Mouse (Mus musculus) small intestine, adult 2 months (tissue): ENCODE results near the gene Tssc4. TPM values are rescaled to one million over a fixed set of nuclear protein-coding genes. Genes with fewer than 3 reads are reported as not detected.

Experiments
- H3K27ac ChIP-seq: fragments of 200-500 bp; 2 replicates; pipeline ENCODE4 v1.5.1; 2012; ENCODE audit warnings: low read depth, low read length, control low read depth, inconsistent platforms; ENCODE audit not compliant: insufficient read depth
- H3K27me3 ChIP-seq: fragments of 200-500 bp; 2 replicates; pipeline ENCODE4 v1.6.1; 2012; ENCODE audit warnings: mild to moderate bottlenecking, moderate library complexity, low read length, inconsistent platforms; ENCODE audit not compliant: control insufficient read depth, insufficient read depth
- H3K36me3 ChIP-seq: fragments of 200-500 bp; 2 replicates; pipeline ENCODE4 v1.6.1; 2012; ENCODE audit warnings: mild to moderate bottlenecking, low read length, control low read depth, inconsistent platforms; ENCODE audit not compliant: control insufficient read depth, insufficient read depth
- H3K4me1 ChIP-seq: fragments of 200-500 bp; 2 replicates; pipeline ENCODE4 v1.6.1; 2012; ENCODE audit warnings: low read length, inconsistent platforms, mixed read lengths; ENCODE audit not compliant: control insufficient read depth, insufficient read depth, insufficient read length
- H3K4me3 ChIP-seq: fragments of 200-500 bp; 2 replicates; pipeline ENCODE4 v1.5.1; 2012; ENCODE audit warnings: low read depth, mild to moderate bottlenecking, control low read depth, inconsistent platforms, low read length, moderate library complexity
- CTCF ChIP-seq: fragments of 200-500 bp; IDR thresholded peaks from 2 replicates; pipeline ENCODE4 v1.5.1; 2012; ENCODE audit warnings: low read depth, mild to moderate bottlenecking, control low read depth, inconsistent platforms, low read length, moderate library complexity, mixed read lengths; ENCODE audit not compliant: insufficient replicate concordance, insufficient read length; ENCODE audit errors: extremely low read depth
- POLR2A ChIP-seq: fragments of 200-500 bp; IDR thresholded peaks from 2 replicates; pipeline ENCODE4 v1.6.1; 2012; ENCODE audit warnings: low read depth, mild to moderate bottlenecking, control low read depth, inconsistent platforms, low read length, moderate library complexity
- WGBS: fragments of 180-500 bp; shearing (Covaris S2); methylation state at CpG from one replicate; pipeline ENCODE4 v1.1.7; 2018; 5-methylcytosine and 5-hydroxymethylcytosine counted together
- polyA plus RNA-seq: library from polyadenylated mRNA; depleted of rRNA; stranded (reverse); fragments of >200 nt; gene quantifications from 2 replicates; pipeline ENCODE4 v1.2.3, GENCODE M21; 2012; rRNA removed

Tssc4 gene
- polyA plus RNA-seq, 1 experiment: 60.0 TPM

- peaks cover 13% of the 10 kb centered on the region; the same call in 1 of the 2 replicates for H3K4me1 ChIP-seq
- H3K4me3 ChIP-seq: no peak overlapping the region
- H3K36me3 ChIP-seq: no peaks in the 10 kb centered on the region
- no peak overlapping the region for H3K27ac ChIP-seq
- 18% methylated on average over 1 of the region's 1 CpGs for whole genome bisulfite sequencing
- 0 out of 2 replicates have a peak, but pooled peaks cover 4% of the 10 kb centered on the region for H3K27me3 ChIP-seq
- TF ChIP-seq POLR2A (no peak), CTCF (peak; percentile 43; the same call in 1 of the 2 replicates)
These were observed 41.8 kb downstream of the Tssc4 start for GRCm38 (mm10) chr7:143110803-143111202.

- TF ChIP-seq CTCF: no peak
- no peak for TF ChIP-seq POLR2A
- no peak overlapping the region for H3K27ac ChIP-seq
- H3K4me3 ChIP-seq: no peak overlapping the region
- 0 out of 2 replicates have a peak, but pooled peaks cover 4% of the 10 kb centered on the region for H3K27me3 ChIP-seq
- no peaks in the 10 kb centered on the region for H3K36me3 ChIP-seq
- peaks cover 6% of the 10 kb centered on the region; the same call in 1 of the 2 replicates for H3K4me1 ChIP-seq
- 24% methylated on average over 4 of the region's 4 CpGs for WGBS
These were observed 42.7 kb downstream of the Tssc4 start for GRCm38 (mm10) chr7:143111719-143112118.

GRCm38 (mm10) chr7:143112395-143112794, 43.3 kb downstream of the Tssc4 start:
- TF ChIP-seq POLR2A (no peak), CTCF (no peak)
- H3K4me1 ChIP-seq: peaks cover 5% of the 10 kb centered on the region; the same call in 1 of the 2 replicates
- no peaks in the 10 kb centered on the region for H3K27me3 ChIP-seq
- H3K36me3 ChIP-seq: no peaks in the 10 kb centered on the region
- 13% methylated on average over 1 of the region's 1 CpGs for WGBS
- no peak overlapping the region for H3K4me3 ChIP-seq
- H3K27ac ChIP-seq: no peak overlapping the region

GRCm38 (mm10) chr7:143114773-143115172, 45.7 kb downstream of the Tssc4 start:
- H3K4me1 ChIP-seq: peaks cover 8% of the 10 kb centered on the region; the same call in 1 of the 2 replicates
- H3K27me3 ChIP-seq: no peaks in the 10 kb centered on the region
- H3K36me3 ChIP-seq: no peaks in the 10 kb centered on the region
- TF ChIP-seq CTCF (no peak), POLR2A (no peak)
- no peak overlapping the region for H3K4me3 ChIP-seq
- no peak overlapping the region for H3K27ac ChIP-seq

- Histone ChIP-seq H3K27me3 (no peaks in the 10 kb centered on the region), H3K27ac (no peak overlapping the region), H3K4me3 (no peak overlapping the region), H3K4me1 (peaks cover 21% of the 10 kb centered on the region; the same call in 1 of the 2 replicates), H3K36me3 (no peaks in the 10 kb centered on the region)
- WGBS: 36% methylated on average over 5 of the region's 5 CpGs
- TF ChIP-seq POLR2A: no peak
- no peak for TF ChIP-seq CTCF
These were observed 47.5 kb downstream of the Tssc4 start for GRCm38 (mm10) chr7:143116521-143116920.

- no peak for TF ChIP-seq POLR2A
- TF ChIP-seq CTCF: no peak
- no peak overlapping the region for H3K4me3 ChIP-seq
- WGBS: 20% methylated on average over 1 of the region's 1 CpGs
- peak overlapping the region; percentile 86 for H3K27ac ChIP-seq
- H3K27me3 ChIP-seq: no peaks in the 10 kb centered on the region
- H3K4me1 ChIP-seq: peaks cover 40% of the 10 kb centered on the region
- no peaks in the 10 kb centered on the region for H3K36me3 ChIP-seq
These were observed 50.4 kb downstream of the Tssc4 start for GRCm38 (mm10) chr7:143119407-143119806.

GRCm38 (mm10) chr7:143119826-143120225, 50.8 kb downstream of the Tssc4 start:
- peaks cover 40% of the 10 kb centered on the region for H3K4me1 ChIP-seq
- TF ChIP-seq CTCF (no peak), POLR2A (no peak)
- no peak overlapping the region for H3K4me3 ChIP-seq
- no peaks in the 10 kb centered on the region for H3K27me3 ChIP-seq
- 16% methylated on average over 3 of the region's 3 CpGs for WGBS
- peak overlapping the region; percentile 86 for H3K27ac ChIP-seq
- H3K36me3 ChIP-seq: no peaks in the 10 kb centered on the region

Other genes starting within 250 kb of the Tssc4 start
- 0.23 and 2.3 TPM in 2 replicates for gene Th, start 138.1 kb upstream of the Tssc4 start, polyA plus RNA-seq
- gene Ascl2, start 100.0 kb upstream of the Tssc4 start, polyA plus RNA-seq: 9.8 and 18.1 TPM in 2 replicates
- gene Tspan32, start 64.2 kb upstream of the Tssc4 start, polyA plus RNA-seq: 2.1 and 3.5 TPM in 2 replicates
- 206 and 227 TPM in 2 replicates for gene Cd81, start 16.5 kb upstream of the Tssc4 start, polyA plus RNA-seq
- gene Trpm5, start 25.4 kb downstream of the Tssc4 start, polyA plus RNA-seq: 11.9 and 13.1 TPM in 2 replicates
- 24.0 and 41.8 TPM in 2 replicates for gene Kcnq1, start 37.1 kb downstream of the Tssc4 start, polyA plus RNA-seq